Mouse (Mus musculus): ENCODE results near the gene Tpx2. TPM values are rescaled to one million over a fixed set of nuclear protein-coding genes. Genes with fewer than 3 reads are reported as not detected.

Tpx2 gene
- polyA plus RNA-seq, 1 experiment from 2014 or later: 17.7 TPM

DNA sequence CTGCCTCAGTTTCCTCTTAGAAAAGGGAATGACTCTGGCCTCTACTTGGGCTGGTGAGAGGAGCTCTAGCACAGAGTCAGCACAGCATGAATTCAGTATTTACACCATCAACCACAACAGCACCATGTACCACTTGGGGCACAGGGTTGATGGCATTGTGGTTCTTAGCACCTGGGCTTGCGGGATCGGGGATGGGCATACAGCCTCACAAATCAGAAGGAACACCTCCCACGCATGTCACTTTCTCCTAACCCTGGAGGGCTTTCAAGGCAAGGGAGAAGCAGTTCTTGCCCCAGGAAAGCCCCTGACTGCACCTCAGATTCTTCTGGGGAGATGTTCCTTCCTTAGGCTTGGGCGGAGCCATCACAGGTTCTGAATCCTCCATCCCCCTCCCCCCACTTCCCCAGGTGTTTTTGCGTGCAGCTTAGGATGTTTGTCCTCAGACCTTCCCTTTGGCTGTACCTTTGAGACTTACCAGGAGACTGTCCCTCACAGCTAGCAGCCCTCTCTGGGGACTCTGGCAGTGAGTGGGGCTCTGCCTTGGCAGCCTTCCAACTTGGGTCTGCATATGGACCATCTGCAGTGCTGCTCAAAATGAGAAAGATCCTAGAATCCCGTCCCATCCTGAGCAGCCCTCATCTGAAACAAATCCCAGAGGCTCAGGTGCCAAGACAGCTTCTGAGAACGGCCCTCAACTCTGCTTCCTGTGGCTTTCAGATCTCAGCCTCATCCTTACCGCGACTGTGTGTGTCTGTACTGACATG, 58.7 kb downstream of the Tpx2 start:
- no peak for DNase-seq (ENCODE audit: low spot score)
- TF ChIP-seq CTCF (IDR thresholded peaks at IDR 0.05; ENCODE audit: low read depth): no peak
- Histone ChIP-seq H3K4me1 (replicated peaks; ENCODE audit: control insufficient read depth, insufficient read depth) (no peaks in the 10 kb centered on the region), H3K27me3 (ENCODE audit: control insufficient read depth, insufficient read depth, low read length) (no peaks in the 10 kb centered on the region), H3K4me2 (replicated peaks; ENCODE audit: low read depth) (no peak overlapping the region), H3K27ac (replicated peaks) (no peak overlapping the region), H3K9me3 (ENCODE audit: control insufficient read depth, low read length) (no peaks in the 10 kb centered on the region), H3K4me3 (ENCODE audit: low read depth, low read length) (no peak overlapping the region), H3K36me3 (ENCODE audit: control insufficient read depth, insufficient read depth, low read length) (no peaks in the 10 kb centered on the region), H3K9ac (ENCODE audit: low read length) (no peak overlapping the region)
- no peak for ATAC-seq (ENCODE audit: low FRiP score, low TSS enrichment)
- 50% methylated on average over 9 of the region's 9 CpGs for WGBS

DNA sequence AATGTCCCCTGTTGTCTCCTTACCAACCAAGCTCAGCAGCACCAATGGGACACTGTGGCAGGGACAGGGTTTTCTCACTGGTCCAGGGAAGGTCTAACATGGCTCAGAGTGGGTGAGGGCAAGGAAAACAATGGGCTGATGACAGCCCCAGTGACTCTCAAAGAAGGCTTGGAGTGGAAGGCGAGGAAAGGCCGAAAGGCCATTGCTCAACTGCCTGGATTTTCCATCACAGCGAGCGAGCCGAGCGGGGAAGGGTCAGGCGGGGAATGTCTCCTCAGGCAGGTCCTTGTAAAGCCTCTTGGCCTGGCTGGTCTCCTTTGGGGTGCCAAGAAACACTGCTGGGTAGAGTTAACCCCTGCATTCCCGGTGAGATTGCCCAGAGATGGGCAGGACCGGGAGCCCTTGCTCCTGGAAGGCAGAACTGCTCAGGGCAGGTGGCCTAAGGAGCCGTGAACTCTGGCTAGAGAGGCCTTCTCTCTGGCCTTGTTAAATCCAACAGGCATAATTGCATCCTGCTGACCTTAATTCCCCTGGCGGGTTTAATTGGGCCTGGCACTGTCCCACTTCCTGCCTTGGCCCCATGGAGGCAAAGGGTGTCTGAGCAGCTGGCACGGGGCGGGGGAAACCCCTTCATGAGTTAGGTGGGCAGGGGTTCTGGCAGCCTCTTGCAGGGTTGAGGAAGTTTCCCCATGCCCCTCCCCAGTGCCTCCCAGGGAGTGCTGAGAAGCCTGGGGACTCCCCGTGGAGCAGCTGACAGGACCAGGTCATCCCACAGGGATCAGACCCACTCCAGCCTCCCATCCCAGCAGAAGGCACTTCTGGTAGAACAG, 59.6 kb downstream of the Tpx2 start:
- Histone ChIP-seq H3K27me3 (ENCODE audit: control insufficient read depth, insufficient read depth, low read length) (peaks cover 3% of the 10 kb centered on the region; the same call in 1 of the 2 replicates), H3K4me1 (replicated peaks; ENCODE audit: control insufficient read depth, insufficient read depth) (no peaks in the 10 kb centered on the region), H3K36me3 (ENCODE audit: control insufficient read depth, insufficient read depth, low read length) (no peaks in the 10 kb centered on the region), H3K4me3 (ENCODE audit: low read depth, low read length) (no peak overlapping the region), H3K9me3 (ENCODE audit: control insufficient read depth, low read length) (no peaks in the 10 kb centered on the region), H3K4me2 (replicated peaks; ENCODE audit: low read depth) (no peak overlapping the region), H3K9ac (ENCODE audit: low read length) (no peak overlapping the region), H3K27ac (replicated peaks) (0 out of 2 replicates have a peak overlapping the region, but pooled peaks have one; percentile 8)
- no peak; the same call in 1 of the 2 replicates for ATAC-seq (ENCODE audit: low FRiP score, low TSS enrichment)
- TF ChIP-seq CTCF (IDR thresholded peaks at IDR 0.05; ENCODE audit: low read depth) (no peak), EP300 (optimal IDR thresholded peaks at IDR 0.05) (no peak)
- 54% methylated on average over 13 of the region's 14 CpGs for WGBS
- DNase-seq (ENCODE audit: low spot score): no peak

DNA sequence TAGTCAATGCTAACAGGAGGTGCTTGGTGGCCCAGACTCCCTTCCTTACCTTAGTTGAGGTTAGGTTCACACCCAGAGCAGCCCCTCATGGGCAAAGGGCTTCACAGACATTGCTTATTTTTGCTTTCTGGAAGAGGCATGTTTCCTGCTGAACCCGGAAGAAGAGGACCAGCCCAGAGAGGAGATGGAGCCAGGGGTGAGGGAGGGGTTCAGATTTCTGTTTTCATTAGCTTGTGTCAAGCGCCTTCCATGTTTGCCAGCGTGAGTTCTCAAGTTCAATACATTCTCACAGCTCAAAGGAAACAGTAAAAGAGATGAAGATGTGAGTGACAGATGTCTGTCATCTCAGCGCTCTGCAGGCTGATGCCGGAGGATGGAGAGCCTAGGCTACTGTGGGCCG, 62.1 kb downstream of the Tpx2 start:
- WGBS: 68% methylated on average over 6 of the region's 6 CpGs

DNA sequence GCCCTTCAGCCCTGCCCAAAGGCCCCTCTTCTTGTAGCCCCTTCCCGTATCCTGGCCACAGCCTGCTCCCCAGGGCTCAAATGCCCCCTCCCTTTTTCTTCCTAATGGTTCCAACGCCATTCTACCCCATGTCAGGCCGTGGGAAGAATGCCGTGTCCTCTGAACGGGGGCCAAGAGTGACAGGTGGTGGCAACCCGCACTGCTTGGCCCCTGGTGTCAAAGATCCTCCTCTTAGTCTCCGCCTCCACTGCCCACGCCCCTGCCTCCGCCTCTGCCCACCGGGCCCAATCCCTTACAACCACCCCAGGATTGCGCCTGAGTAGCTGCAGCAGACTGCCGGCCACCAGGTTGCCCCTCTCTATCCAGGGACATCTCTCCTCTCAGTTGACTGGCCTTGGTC, 63.3 kb downstream of the Tpx2 start, which contains the start of gene Mylk2:
Gene Mylk2 (plus strand): TSS at position 322 of the 400 bp plus-strand sequence.
- Histone ChIP-seq H3K9ac (ENCODE audit: low read length) (no peak within 1 kb of the TSS), H3K27ac (replicated peaks) (no peak within 1 kb of the TSS), H3K4me2 (replicated peaks; ENCODE audit: low read depth) (no peak within 1 kb of the TSS), H3K9me3 (ENCODE audit: control insufficient read depth, low read length) (no peaks in the 10 kb centered on the region), H3K27me3 (ENCODE audit: control insufficient read depth, insufficient read depth, low read length) (peaks cover 3% of the 10 kb centered on the region; the same call in 1 of the 2 replicates), H3K36me3 (ENCODE audit: control insufficient read depth, insufficient read depth, low read length) (no peaks in the 10 kb centered on the region), H3K4me3 (ENCODE audit: low read depth, low read length) (no peak within 1 kb of the TSS), H3K4me1 (replicated peaks; ENCODE audit: control insufficient read depth, insufficient read depth) (no peaks in the 10 kb centered on the region)
- 13% methylated on average over 12 of the region's 12 CpGs for WGBS
- TF ChIP-seq CTCF (IDR thresholded peaks at IDR 0.05; ENCODE audit: low read depth) (no peak), EP300 (optimal IDR thresholded peaks at IDR 0.05) (no peak)
- ATAC-seq (ENCODE audit: low FRiP score, low TSS enrichment) (no peak), DNase-seq (ENCODE audit: low spot score) (no peak)

More for the DNA sequence above, 62.1 kb downstream of the Tpx2 start:
- no peak overlapping the region for H3K4me3 ChIP-seq (ENCODE audit: low read depth, low read length)
- H3K27ac ChIP-seq (replicated peaks): no peak overlapping the region
- peaks cover 3% of the 10 kb centered on the region; the same call in 1 of the 2 replicates for H3K27me3 ChIP-seq (ENCODE audit: control insufficient read depth, insufficient read depth, low read length)
- no peak overlapping the region for H3K4me2 ChIP-seq (replicated peaks; ENCODE audit: low read depth)
- H3K36me3 ChIP-seq (ENCODE audit: control insufficient read depth, insufficient read depth, low read length): no peaks in the 10 kb centered on the region
- no peak overlapping the region for H3K9ac ChIP-seq (ENCODE audit: low read length)
- no peaks in the 10 kb centered on the region for H3K4me1 ChIP-seq (replicated peaks; ENCODE audit: control insufficient read depth, insufficient read depth)
- ATAC-seq (ENCODE audit: low FRiP score, low TSS enrichment) (no peak), DNase-seq (ENCODE audit: low spot score) (no peak)
- H3K9me3 ChIP-seq (ENCODE audit: control insufficient read depth, low read length): no peaks in the 10 kb centered on the region
- TF ChIP-seq CTCF (IDR thresholded peaks at IDR 0.05; ENCODE audit: low read depth): no peak
- no peak for TF ChIP-seq EP300 (optimal IDR thresholded peaks at IDR 0.05)

DNA sequence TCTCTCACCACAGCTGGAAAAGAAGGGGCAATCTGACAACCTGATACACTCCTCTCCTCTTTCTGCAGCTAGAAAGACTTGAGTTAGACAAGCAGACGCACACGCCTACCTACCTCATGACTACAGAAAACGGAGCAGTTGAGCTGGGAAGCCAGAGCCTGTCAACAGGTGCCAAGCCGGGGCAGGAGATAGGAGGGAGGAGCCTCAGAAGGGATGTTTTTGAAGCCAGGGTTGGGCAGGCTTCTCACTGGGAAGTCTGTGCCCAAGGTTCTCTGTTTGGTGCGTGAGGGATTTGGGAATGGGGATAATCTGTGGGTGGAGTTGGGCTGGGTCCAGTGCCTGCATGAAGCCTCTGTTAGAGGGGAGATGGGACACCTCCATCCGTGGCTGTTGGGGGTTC, 63.7 kb downstream of the Tpx2 start:
- Histone ChIP-seq H3K27me3 (ENCODE audit: control insufficient read depth, insufficient read depth, low read length) (peaks cover 3% of the 10 kb centered on the region; the same call in 1 of the 2 replicates), H3K9ac (ENCODE audit: low read length) (no peak overlapping the region), H3K4me2 (replicated peaks; ENCODE audit: low read depth) (no peak overlapping the region), H3K4me1 (replicated peaks; ENCODE audit: control insufficient read depth, insufficient read depth) (no peaks in the 10 kb centered on the region), H3K36me3 (ENCODE audit: control insufficient read depth, insufficient read depth, low read length) (no peaks in the 10 kb centered on the region), H3K9me3 (ENCODE audit: control insufficient read depth, low read length) (no peaks in the 10 kb centered on the region), H3K27ac (replicated peaks) (no peak overlapping the region), H3K4me3 (ENCODE audit: low read depth, low read length) (no peak overlapping the region)
- DNase-seq (ENCODE audit: low spot score): no peak
- no peak for ATAC-seq (ENCODE audit: low FRiP score, low TSS enrichment)
- 30% methylated on average over 6 of the region's 6 CpGs for WGBS
- TF ChIP-seq CTCF (IDR thresholded peaks at IDR 0.05; ENCODE audit: low read depth) (no peak), EP300 (optimal IDR thresholded peaks at IDR 0.05) (no peak)
